Mouse (Mus musculus) intestine, embryonic 14.5 days (tissue): ENCODE measurements around the gene Ubc. TPM values are rescaled to one million over a fixed set of nuclear protein-coding genes. Genes with fewer than 3 reads are reported as not detected.

Source experiments
- ATAC-seq: fragments of 200-750 bp; cut with Nextera tagmentation; replicated peaks from 2 replicates; pipeline ENCODE4 v1.8.0; 2017; ENCODE audit warnings: low read depth, moderate number of reproducible peaks, moderate TSS enrichment, moderate library complexity; ENCODE audit not compliant: low FRiP score, low TSS enrichment
- DNase-seq: peaks from one replicate; pipeline ENCODE4 v3.0.0-alpha.2; 2018; ENCODE audit warnings: low spot score
- H3K27ac ChIP-seq: fragments of 300-500 bp; sonication (generic); 2 replicates; pipeline ENCODE4 v1.5.1; 2014; ENCODE audit warnings: low read depth, mild to moderate bottlenecking, control low read depth
- H3K27me3 ChIP-seq: fragments of 300-500 bp; sonication (generic); replicated peaks from 2 replicates; pipeline ENCODE4 v1.6.1; 2014; ENCODE audit warnings: low read length, control low read depth; ENCODE audit not compliant: control insufficient read depth, insufficient read depth
- H3K36me3 ChIP-seq: fragments of 300-500 bp; sonication (generic); 2 replicates; pipeline ENCODE4 v1.6.1; 2014; ENCODE audit warnings: low read length, control low read depth; ENCODE audit not compliant: control insufficient read depth, insufficient read depth
- H3K4me1 ChIP-seq: fragments of 300-500 bp; sonication (generic); replicated peaks from 2 replicates; pipeline ENCODE4 v1.6.1; 2014; ENCODE audit warnings: low read length, control low read depth, mixed read lengths; ENCODE audit not compliant: control insufficient read depth, insufficient read depth
- H3K4me2 ChIP-seq: fragments of 300-500 bp; sonication (generic); 2 replicates; pipeline ENCODE4 v1.6.1; 2014; ENCODE audit warnings: low read length
- H3K4me3 ChIP-seq: fragments of 300-500 bp; sonication (generic); 2 replicates; pipeline ENCODE4 v1.5.1; 2014; ENCODE audit warnings: low read depth, low read length, control low read depth, mixed read lengths
- H3K9ac ChIP-seq: fragments of 300-500 bp; sonication (generic); 2 replicates; pipeline ENCODE4 v1.6.1; 2014; ENCODE audit warnings: mild to moderate bottlenecking, low read length
- H3K9me3 ChIP-seq: fragments of 300-500 bp; sonication (generic); 2 replicates; pipeline ENCODE4 v1.6.1; 2016; ENCODE audit warnings: low read length, control low read depth; ENCODE audit not compliant: control insufficient read depth
- WGBS: fragments of 180-500 bp; shearing (Covaris S2); extraction: QIAGEN DNeasy Blood & Tissue Kit; methylation state at CpG from one replicate; pipeline ENCODE4 v1.1.7; 2014; 5-methylcytosine and 5-hydroxymethylcytosine counted together
- polyA plus RNA-seq: library from polyadenylated mRNA; unstranded; fragments of >200 nt; fragmentation: Nextera tagmentation; extraction: Ambion mirVana; gene quantifications from 2 replicates; pipeline ENCODE4 v1.2.1, GENCODE M21; 2014

The Ubc gene
- polyA plus RNA-seq, 1 experiment from 2014 or later = 949 TPM

DNA sequence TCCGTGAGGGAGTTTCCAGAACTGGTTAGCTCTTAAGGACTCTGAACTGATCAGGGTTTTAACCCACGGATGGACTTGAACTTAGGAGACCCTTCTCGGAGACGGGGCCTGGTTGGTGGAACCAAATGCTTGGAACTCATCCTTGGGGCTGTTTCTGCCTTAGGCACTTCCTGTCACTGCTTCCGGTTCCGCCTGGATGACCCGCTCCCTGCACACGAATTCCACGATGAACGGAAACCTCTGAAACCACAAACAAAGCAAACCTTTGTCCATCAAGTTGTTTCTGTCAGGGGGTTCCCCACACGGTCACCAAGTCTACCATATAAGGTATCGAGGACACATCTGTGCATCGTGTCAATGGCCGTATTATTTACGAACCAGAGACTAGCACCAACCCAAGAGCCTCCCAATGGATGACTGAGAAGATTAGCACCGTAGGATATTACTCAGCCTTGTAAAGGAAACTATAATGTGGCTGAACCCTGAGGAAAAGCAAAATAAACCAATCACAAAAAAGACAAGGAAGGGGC is 29.0 kb downstream of the Ubc start:
- no peaks in the 10 kb centered on the region for H3K9me3 ChIP-seq
- no peaks in the 10 kb centered on the region for H3K27me3 ChIP-seq
- no peak overlapping the region for H3K4me2 ChIP-seq
- no peak for DNase-seq
- 78% methylated on average over 16 of the region's 16 CpGs for WGBS
- no peaks in the 10 kb centered on the region for H3K36me3 ChIP-seq
- no peak for ATAC-seq
- 0 out of 2 replicates have a peak, but pooled peaks cover 5% of the 10 kb centered on the region for H3K4me1 ChIP-seq
- no peak overlapping the region for H3K4me3 ChIP-seq
- H3K9ac ChIP-seq = no peak overlapping the region
- no peak overlapping the region for H3K27ac ChIP-seq

DNA sequence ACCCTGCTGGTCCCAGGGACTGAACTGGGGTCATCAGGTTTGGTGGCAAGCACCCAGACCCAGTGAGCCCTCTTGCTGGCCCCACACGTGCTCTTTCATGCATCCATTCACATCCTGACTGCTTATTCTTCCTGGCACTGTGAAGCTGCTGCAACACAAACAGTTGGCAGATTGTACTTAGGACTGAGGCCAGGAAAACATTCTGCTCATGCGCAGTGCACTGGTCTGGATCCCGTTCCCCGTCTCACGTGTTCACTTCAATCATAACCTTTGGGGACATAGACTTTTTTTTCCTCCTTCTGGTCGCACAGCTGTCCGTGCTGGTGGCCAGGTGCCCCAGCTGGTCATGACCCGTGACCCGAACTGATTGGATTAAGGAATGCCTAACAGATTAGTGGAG is 29.4 kb downstream of the Ubc start:
- Histone ChIP-seq H3K4me3 (no peak overlapping the region), H3K27ac (no peak overlapping the region), H3K27me3 (no peaks in the 10 kb centered on the region), H3K36me3 (no peaks in the 10 kb centered on the region), H3K9ac (no peak overlapping the region), H3K4me2 (no peak overlapping the region), H3K9me3 (no peaks in the 10 kb centered on the region), H3K4me1 (0 out of 2 replicates have a peak, but pooled peaks cover 5% of the 10 kb centered on the region)
- WGBS = 73% methylated on average over 9 of the region's 9 CpGs
- no peak for ATAC-seq
- no peak for DNase-seq

DNA sequence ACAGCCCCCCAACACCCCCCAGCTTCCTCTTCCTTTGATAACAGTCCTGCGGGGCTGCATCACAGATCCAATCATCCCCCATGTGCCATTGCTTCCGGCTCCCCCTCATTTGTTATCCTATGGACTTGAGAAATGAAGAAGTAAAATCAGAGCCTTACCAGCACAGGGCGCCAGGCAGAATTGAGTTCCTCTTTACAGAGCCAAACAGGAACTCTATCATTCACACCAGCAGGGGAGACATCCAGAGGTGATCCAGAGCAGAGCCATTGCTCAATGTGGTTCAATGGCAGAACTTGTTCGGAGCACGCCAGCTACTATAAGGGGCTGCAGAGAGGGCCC is 31.8 kb downstream of the Ubc start:
- Histone ChIP-seq H3K27ac (no peak overlapping the region), H3K4me2 (no peak overlapping the region), H3K9me3 (no peaks in the 10 kb centered on the region), H3K9ac (no peak overlapping the region), H3K4me1 (0 out of 2 replicates have a peak, but pooled peaks cover 5% of the 10 kb centered on the region), H3K4me3 (no peak overlapping the region), H3K27me3 (no peaks in the 10 kb centered on the region), H3K36me3 (no peaks in the 10 kb centered on the region)
- ATAC-seq (no peak), DNase-seq (no peak)
- WGBS = 60% methylated on average over 5 of the region's 5 CpGs

DNA sequence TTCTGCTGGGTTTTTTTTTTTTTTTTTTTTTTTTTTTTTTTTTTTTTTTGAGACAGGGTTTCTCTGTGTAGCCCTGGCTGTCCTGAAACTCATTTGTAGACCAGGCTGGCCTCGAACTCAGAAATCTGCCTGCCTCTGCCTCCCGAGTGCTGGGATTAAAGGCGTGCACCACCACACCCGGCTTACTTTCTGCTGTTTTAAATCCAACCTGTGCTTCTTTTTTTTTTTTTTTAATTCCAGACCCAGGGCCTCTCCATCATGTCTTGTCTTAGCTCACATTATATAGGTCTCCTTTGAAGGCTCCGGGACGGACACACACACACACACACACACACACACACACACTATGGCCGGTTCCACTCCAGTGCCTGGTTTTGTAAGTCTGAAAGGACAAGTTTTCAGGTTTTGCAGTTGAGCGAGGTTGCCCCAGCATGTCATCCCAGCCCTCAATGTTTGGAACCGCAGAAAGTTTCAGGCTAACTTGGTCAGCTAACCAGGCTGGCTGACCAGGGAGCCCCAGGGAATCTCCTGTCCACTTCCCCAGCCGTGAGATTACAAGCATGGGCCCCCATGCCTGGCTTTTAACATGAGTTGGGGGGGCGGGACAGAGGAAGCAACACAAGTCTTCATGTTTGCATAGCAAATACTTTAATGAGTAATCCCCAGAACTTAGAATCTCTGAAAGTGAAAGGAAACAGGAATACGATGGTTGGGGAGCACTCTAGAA is 32.3 kb downstream of the Ubc start:
- no peak overlapping the region for H3K4me3 ChIP-seq
- H3K4me2 ChIP-seq = no peak overlapping the region
- ATAC-seq (no peak), DNase-seq (no peak)
- 75% methylated on average over 12 of the region's 12 CpGs for WGBS
- H3K9me3 ChIP-seq = no peaks in the 10 kb centered on the region
- no peaks in the 10 kb centered on the region for H3K27me3 ChIP-seq
- H3K27ac ChIP-seq = no peak overlapping the region
- 0 out of 2 replicates have a peak, but pooled peaks cover 5% of the 10 kb centered on the region for H3K4me1 ChIP-seq
- no peak overlapping the region for H3K9ac ChIP-seq
- no peaks in the 10 kb centered on the region for H3K36me3 ChIP-seq

DNA sequence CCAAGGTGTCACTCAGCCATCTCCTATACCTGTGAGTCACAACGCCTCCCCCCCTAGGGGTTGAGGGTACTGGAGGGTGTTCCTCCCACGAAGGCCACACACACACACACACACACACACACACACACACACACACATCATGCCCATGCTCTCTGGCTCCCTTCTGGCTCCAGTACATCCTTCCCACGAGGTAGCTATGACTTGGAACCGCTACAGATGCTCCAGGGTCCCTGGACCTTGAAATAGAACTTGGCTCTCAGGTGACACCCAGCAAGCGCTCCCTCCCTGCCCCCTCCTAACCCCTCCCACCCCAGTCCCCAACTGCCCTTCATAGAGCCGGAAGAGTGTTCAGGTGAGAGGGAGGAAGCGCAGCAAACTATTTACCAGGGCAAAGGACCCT is 34.4 kb downstream of the Ubc start:
- Histone ChIP-seq H3K9me3 (no peaks in the 10 kb centered on the region), H3K4me3 (no peak overlapping the region), H3K4me1 (0 out of 2 replicates have a peak, but pooled peaks cover 5% of the 10 kb centered on the region), H3K9ac (no peak overlapping the region), H3K4me2 (no peak overlapping the region), H3K27me3 (no peaks in the 10 kb centered on the region), H3K27ac (no peak overlapping the region), H3K36me3 (no peaks in the 10 kb centered on the region)
- no peak for DNase-seq
- no peak for ATAC-seq
- 35% methylated on average over 7 of the region's 7 CpGs for WGBS

DNA sequence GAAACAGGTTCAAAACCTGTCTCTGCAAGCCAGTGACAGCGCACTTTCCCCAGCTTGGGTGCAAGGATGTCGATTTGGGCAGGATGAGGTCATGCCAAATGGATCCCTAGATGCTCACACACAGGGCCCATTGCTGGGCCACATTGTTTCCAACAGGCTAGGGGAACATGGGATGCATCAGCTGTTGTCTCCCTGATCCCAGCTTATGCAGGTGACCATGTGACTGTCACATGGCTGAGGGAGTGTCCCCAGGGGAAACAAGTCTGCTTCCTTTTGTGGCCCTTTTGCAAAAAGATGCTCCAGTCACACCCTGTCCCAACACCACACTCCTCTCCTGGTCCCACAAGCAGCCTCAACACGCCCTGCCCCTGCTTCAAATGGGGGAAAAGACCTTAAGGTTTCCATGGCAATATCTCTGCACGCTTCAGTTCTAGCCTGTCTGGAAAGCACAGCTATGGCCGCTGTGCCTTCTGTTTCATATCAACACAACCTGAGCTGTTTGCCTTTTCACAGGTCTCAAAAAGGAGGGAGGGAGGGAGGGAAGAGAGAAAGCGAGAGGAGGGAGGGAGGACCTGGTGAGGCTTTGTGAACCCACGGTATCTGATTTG is 35.0 kb downstream of the Ubc start:
- no peaks in the 10 kb centered on the region for H3K36me3 ChIP-seq
- H3K4me2 ChIP-seq = no peak overlapping the region
- DNase-seq (no peak), ATAC-seq (no peak)
- H3K4me1 ChIP-seq = 0 out of 2 replicates have a peak, but pooled peaks cover 5% of the 10 kb centered on the region
- H3K9ac ChIP-seq = no peak overlapping the region
- no peak overlapping the region for H3K27ac ChIP-seq
- 40% methylated on average over 7 of the region's 7 CpGs for WGBS
- no peak overlapping the region for H3K4me3 ChIP-seq
- H3K9me3 ChIP-seq = no peaks in the 10 kb centered on the region
- H3K27me3 ChIP-seq = no peaks in the 10 kb centered on the region

DNA sequence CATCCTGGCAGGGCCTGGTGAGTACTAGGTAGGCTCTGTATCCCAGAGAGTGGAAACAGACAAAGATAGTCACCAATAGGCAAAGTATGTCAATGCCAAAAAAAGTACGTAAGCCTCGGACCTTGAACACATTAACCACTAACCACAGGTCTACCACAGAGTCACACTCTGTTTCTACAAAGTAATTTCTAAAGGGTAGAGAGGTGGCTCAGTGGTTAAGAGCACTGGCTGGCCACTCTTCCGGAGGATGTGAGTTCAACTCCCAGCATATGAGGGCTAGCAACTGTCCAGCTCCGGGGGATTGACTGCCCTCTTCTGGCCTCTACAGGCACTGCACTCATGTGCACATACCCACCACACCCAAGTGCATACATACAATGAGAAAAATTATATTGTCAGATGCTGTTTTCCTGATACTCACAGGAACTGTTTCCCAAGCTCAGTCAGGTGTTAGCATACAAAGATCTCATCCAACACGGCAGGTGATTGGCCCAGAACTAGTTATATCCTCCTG is 37.2 kb downstream of the Ubc start:
- H3K9ac ChIP-seq = no peak overlapping the region
- 94% methylated on average over 5 of the region's 5 CpGs for WGBS
- ATAC-seq (no peak), DNase-seq (no peak)
- no peaks in the 10 kb centered on the region for H3K9me3 ChIP-seq
- H3K27ac ChIP-seq = no peak overlapping the region
- no peak overlapping the region for H3K4me2 ChIP-seq
- H3K36me3 ChIP-seq = no peaks in the 10 kb centered on the region
- H3K27me3 ChIP-seq = no peaks in the 10 kb centered on the region
- no peak overlapping the region for H3K4me3 ChIP-seq
- H3K4me1 ChIP-seq = 0 out of 2 replicates have a peak, but pooled peaks cover under 1% of the 10 kb centered on the region

DNA sequence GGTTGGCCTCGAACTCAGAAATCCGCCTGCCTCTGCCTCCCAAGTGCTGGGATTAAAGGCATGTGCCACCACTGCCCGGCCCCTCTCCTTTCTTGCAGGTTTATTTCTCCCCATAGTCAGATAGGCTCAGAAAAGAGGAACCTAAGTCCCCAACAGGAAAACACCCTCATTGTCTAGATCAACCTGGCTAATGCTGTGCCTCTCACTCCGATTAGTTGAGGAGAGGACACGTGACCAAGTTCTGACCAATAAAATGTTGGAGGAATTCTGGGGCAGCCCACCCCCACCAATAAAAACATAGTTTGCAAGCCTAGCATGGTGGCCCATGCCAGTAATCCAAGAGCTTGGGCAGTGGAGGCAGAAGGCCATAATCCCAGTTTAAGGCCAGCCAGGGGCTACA is 38.1 kb downstream of the Ubc start:
- WGBS = 96% methylated on average over 5 of the region's 5 CpGs
- no peak overlapping the region for H3K27ac ChIP-seq
- H3K4me2 ChIP-seq = no peak overlapping the region
- no peaks in the 10 kb centered on the region for H3K9me3 ChIP-seq
- H3K4me3 ChIP-seq = no peak overlapping the region
- H3K4me1 ChIP-seq = no peaks in the 10 kb centered on the region
- H3K27me3 ChIP-seq = no peaks in the 10 kb centered on the region
- H3K9ac ChIP-seq = no peak overlapping the region
- H3K36me3 ChIP-seq = no peaks in the 10 kb centered on the region
- DNase-seq (no peak), ATAC-seq (no peak)
